Mouse (Mus musculus): ENCODE results near the gene Efcab6. TPM values are rescaled to one million over a fixed set of nuclear protein-coding genes. Genes with fewer than 3 reads are reported as not detected.
A peak's percentile ranks its signal among the peaks of the same experiment; 100 is the strongest.

Efcab6 gene
- total RNA-seq, 2 experiments from 2014 or later, result 4.7 to 5.0 TPM

GRCm38 (mm10) chr15:83906472-83906871 is 158.7 kb downstream of the Efcab6 start:
- intact Hi-C loops (cut with DNase I), result no loop called here
- no peak for DNase-seq

- intact Hi-C loops (cut with DNase I), result no loop called here
- DNase-seq, result no peak
Observed at GRCm38 (mm10) chr15:83897286-83897685, 167.9 kb downstream of the Efcab6 start.

GRCm38 (mm10) chr15:83896011-83896410 is 169.2 kb downstream of the Efcab6 start:
- no peak for DNase-seq
- intact Hi-C loops (cut with DNase I), result no loop called here

- DNase-seq, result no peak
- intact Hi-C loops (cut with DNase I), result no loop called here
Observed at GRCm38 (mm10) chr15:83894261-83894660, 170.9 kb downstream of the Efcab6 start.

GRCm38 (mm10) chr15:83892871-83893270 is 172.3 kb downstream of the Efcab6 start:
- intact Hi-C loops (cut with DNase I), result no loop called here

GRCm38 (mm10) chr15:83884291-83884690 is 180.9 kb downstream of the Efcab6 start:
- intact Hi-C loops (cut with DNase I), result no loop called here

More at GRCm38 (mm10) chr15:83892871-83893270, 172.3 kb downstream of the Efcab6 start:
- DNase-seq, result no peak

GRCm38 (mm10) chr15:83883821-83884220 is 181.4 kb downstream of the Efcab6 start:
- intact Hi-C loops (cut with DNase I), result no loop called here
- DNase-seq, result no peak

More at GRCm38 (mm10) chr15:83884291-83884690, 180.9 kb downstream of the Efcab6 start:
- no peak for DNase-seq

GRCm38 (mm10) chr15:83879845-83880244 is 185.3 kb downstream of the Efcab6 start:
- DNase-seq, result no peak
- intact Hi-C loops (cut with DNase I), result no loop called here

GRCm38 (mm10) chr15:83877898-83878297 is 187.3 kb downstream of the Efcab6 start:
- DNase-seq, result no peak
- intact Hi-C loops (cut with DNase I), result no loop called here

GRCm38 (mm10) chr15:83877155-83877866 is 187.9 kb downstream of the Efcab6 start:
- intact Hi-C loops (cut with DNase I), result no loop called here
- DNase-seq, result no peak

- no peak for DNase-seq
- intact Hi-C loops (cut with DNase I), result no loop called here
Observed at GRCm38 (mm10) chr15:83870936-83871335, 194.2 kb downstream of the Efcab6 start.

GRCm38 (mm10) chr15:83865626-83866025 is 199.6 kb downstream of the Efcab6 start:
- no peak for DNase-seq
- intact Hi-C loops (cut with DNase I), result no loop called here

GRCm38 (mm10) chr15:83857129-83857528 is 208.1 kb downstream of the Efcab6 start:
- intact Hi-C loops (cut with DNase I), result loop anchor here (1.0 to 5.0 kb wide), 2 partner anchors 140 to 196 kb away; no protein-coding TSS in a partner anchor

GRCm38 (mm10) chr15:83853400-83853811 is 211.8 kb downstream of the Efcab6 start:
- no peak for DNase-seq
- intact Hi-C loops (cut with DNase I), result no loop called here

More at GRCm38 (mm10) chr15:83857129-83857528, 208.1 kb downstream of the Efcab6 start:
- peak; percentile 64 to 65 for DNase-seq

- intact Hi-C loops (cut with DNase I), result no loop called here
- no peak for DNase-seq
Observed at GRCm38 (mm10) chr15:83848193-83848592, 217.0 kb downstream of the Efcab6 start.

GRCm38 (mm10) chr15:83847512-83847911 is 217.7 kb downstream of the Efcab6 start:
- intact Hi-C loops (cut with DNase I), result no loop called here
- DNase-seq, result no peak

GRCm38 (mm10) chr15:83846592-83846991 is 218.6 kb downstream of the Efcab6 start:
- no peak for DNase-seq
- intact Hi-C loops (cut with DNase I), result no loop called here

- no peak for DNase-seq
- intact Hi-C loops (cut with DNase I), result no loop called here
Observed at GRCm38 (mm10) chr15:83845734-83846133, 219.4 kb downstream of the Efcab6 start.

- no peak for DNase-seq
- intact Hi-C loops (cut with DNase I), result no loop called here
Observed at GRCm38 (mm10) chr15:83842915-83843789, 222.0 kb downstream of the Efcab6 start.

GRCm38 (mm10) chr15:83842419-83842818 is 222.8 kb downstream of the Efcab6 start:
- intact Hi-C loops (cut with DNase I), result no loop called here
- no peak for DNase-seq

GRCm38 (mm10) chr15:83840950-83841719 is 224.0 kb downstream of the Efcab6 start:
- no peak for DNase-seq
- intact Hi-C loops (cut with DNase I), result no loop called here
